18 mouse cellular contexts compared by ENCODE assay signal in genomic region chr19:46216716-46217115, GRCm38 (mm10).
"Had no signal": no experiment of that assay in that cellular context is flagged by ENCODE, and none has a peak within 500 bp of the region (broad histone marks: within the 10 kb centered on the region; RNA-seq: fewer than 3 reads in every experiment).

No protein-coding gene starts in this region.

- H3K27ac ChIP-seq: kidney, embryonic 15.5 days; limb, embryonic 13.5 days; liver, embryonic 14.5 days; midbrain, embryonic 15.5 days; neural tube, embryonic 13.5 days; stomach, embryonic 15.5 days had no signal

- H3K36me3 ChIP-seq: kidney, embryonic 15.5 days; limb, embryonic 13.5 days; midbrain, embryonic 15.5 days; neural tube, embryonic 13.5 days; stomach, embryonic 15.5 days had no signal

- DNase-seq: kidney, postnatal 36 days; layer of hippocampus, adult 9-11 months; layer of hippocampus, postnatal 36 days; left cerebral cortex, postnatal 4 days; lung, adult 18-20 months; lung, postnatal 10 days; lung, postnatal 4 days; retina, postnatal 1 day; right cerebral cortex, postnatal 4 days; thymus, adult 2 months; thymus, postnatal 25 days had no signal

- H3K27me3 ChIP-seq: kidney, embryonic 15.5 days; limb, embryonic 13.5 days; midbrain, embryonic 15.5 days; neural tube, embryonic 13.5 days; stomach, embryonic 15.5 days had no signal

- H3K9ac ChIP-seq: kidney, embryonic 15.5 days; limb, embryonic 13.5 days; liver, embryonic 14.5 days; midbrain, embryonic 15.5 days; neural tube, embryonic 13.5 days; stomach, embryonic 15.5 days had no signal

- ATAC-seq: midbrain, embryonic 15.5 days had no signal

- H3K9me3 ChIP-seq: kidney, embryonic 15.5 days; limb, embryonic 13.5 days; midbrain, embryonic 15.5 days; neural tube, embryonic 13.5 days; stomach, embryonic 15.5 days had no signal

- H3K4me2 ChIP-seq: kidney, embryonic 15.5 days; limb, embryonic 13.5 days; midbrain, embryonic 11.5 days; midbrain, embryonic 15.5 days; neural tube, embryonic 13.5 days; stomach, embryonic 15.5 days had no signal

- H3K4me3 ChIP-seq: kidney, embryonic 15.5 days; limb, embryonic 13.5 days; midbrain, embryonic 15.5 days; neural tube, embryonic 13.5 days; stomach, embryonic 15.5 days had no signal
